Mouse (Mus musculus) forebrain, embryonic 16.5 days (tissue): ENCODE results near the gene 1700028P14Rik. TPM values are rescaled to one million over a fixed set of nuclear protein-coding genes. Genes with fewer than 3 reads are reported as not detected.
A peak's percentile ranks its signal among the peaks of the same experiment; 100 is the strongest.

Experiments
- ATAC-seq: fragments of 200-750 bp; cut with Nextera tagmentation; 2 replicates; pipeline ENCODE4 v1.8.0; 2017; ENCODE audit warnings: mild to moderate bottlenecking, moderate library complexity
- H3K27ac ChIP-seq: fragments of 300-500 bp; sonication (generic); 2 replicates; pipeline ENCODE4 v1.5.1; 2014; ENCODE audit warnings: low read length, control low read depth
- H3K27me3 ChIP-seq: fragments of 300-500 bp; sonication (generic); replicated peaks from 2 replicates; pipeline ENCODE4 v1.6.1; 2014; ENCODE audit warnings: low read length; ENCODE audit not compliant: control insufficient read depth, insufficient read depth
- H3K36me3 ChIP-seq: fragments of 300-500 bp; sonication (generic); 2 replicates; pipeline ENCODE4 v1.6.1; 2014; ENCODE audit not compliant: control insufficient read depth, insufficient read depth
- H3K4me1 ChIP-seq: fragments of 300-500 bp; sonication (generic); replicated peaks from 2 replicates; pipeline ENCODE4 v1.6.1; 2014; ENCODE audit warnings: low read length; ENCODE audit not compliant: control insufficient read depth, insufficient read depth
- H3K4me2 ChIP-seq: fragments of 300-500 bp; sonication (generic); 2 replicates; pipeline ENCODE4 v1.6.1; 2014; ENCODE audit warnings: mild to moderate bottlenecking, low read length, control low read depth
- H3K4me3 ChIP-seq: fragments of 300-500 bp; sonication (generic); replicated peaks from 2 replicates; pipeline ENCODE4 v1.5.1; 2014; ENCODE audit warnings: mild to moderate bottlenecking, low read length, control low read depth
- H3K9ac ChIP-seq: fragments of 300-500 bp; sonication (generic); replicated peaks from 2 replicates; pipeline ENCODE4 v1.6.1; 2014; ENCODE audit warnings: low read depth, low read length, control low read depth
- H3K9me3 ChIP-seq: fragments of 300-500 bp; sonication (generic); 2 replicates; pipeline ENCODE4 v1.6.1; 2016; ENCODE audit warnings: low read length; ENCODE audit not compliant: control insufficient read depth
- WGBS: fragments of 180-500 bp; shearing (Covaris S2); extraction: QIAGEN DNeasy Blood & Tissue Kit; methylation state at CpG from one replicate; pipeline ENCODE4 v1.1.7; 2014; 5-methylcytosine and 5-hydroxymethylcytosine counted together
- polyA plus RNA-seq: library from polyadenylated mRNA; unstranded; fragments of >200 nt; fragmentation: Nextera tagmentation; extraction: Ambion mirVana; gene quantifications from 2 replicates; pipeline ENCODE4 v1.2.1, GENCODE M21; 2015

1700028P14Rik gene
- polyA plus RNA-seq, 1 experiment from 2014 or later = 0.42 TPM

- 24% methylated on average over 5 of the region's 5 CpGs for WGBS
- no peak for ATAC-seq
- H3K9me3 ChIP-seq = no peaks in the 10 kb centered on the region
Observed at GRCm38 (mm10) chr19:23636786-23637185, 15.8 kb downstream of the 1700028P14Rik start.

GRCm38 (mm10) chr19:23631611-23632492 lies 20.8 kb downstream of the 1700028P14Rik start:
- ATAC-seq = peak; percentile 82
- Histone ChIP-seq H3K4me3 (no peak overlapping the region), H3K9me3 (no peaks in the 10 kb centered on the region), H3K27ac (no peak overlapping the region), H3K9ac (no peak overlapping the region), H3K27me3 (no peaks in the 10 kb centered on the region), H3K4me1 (no peaks in the 10 kb centered on the region), H3K4me2 (no peak overlapping the region), H3K36me3 (no peaks in the 10 kb centered on the region)
- 59% methylated on average over 11 of the region's 11 CpGs for WGBS

More at GRCm38 (mm10) chr19:23636786-23637185, 15.8 kb downstream of the 1700028P14Rik start:
- no peak overlapping the region for H3K4me3 ChIP-seq
- no peaks in the 10 kb centered on the region for H3K27me3 ChIP-seq
- no peaks in the 10 kb centered on the region for H3K36me3 ChIP-seq
- H3K9ac ChIP-seq = no peak overlapping the region
- H3K27ac ChIP-seq = no peak overlapping the region
- no peak overlapping the region for H3K4me2 ChIP-seq
- H3K4me1 ChIP-seq = no peaks in the 10 kb centered on the region

DNA sequence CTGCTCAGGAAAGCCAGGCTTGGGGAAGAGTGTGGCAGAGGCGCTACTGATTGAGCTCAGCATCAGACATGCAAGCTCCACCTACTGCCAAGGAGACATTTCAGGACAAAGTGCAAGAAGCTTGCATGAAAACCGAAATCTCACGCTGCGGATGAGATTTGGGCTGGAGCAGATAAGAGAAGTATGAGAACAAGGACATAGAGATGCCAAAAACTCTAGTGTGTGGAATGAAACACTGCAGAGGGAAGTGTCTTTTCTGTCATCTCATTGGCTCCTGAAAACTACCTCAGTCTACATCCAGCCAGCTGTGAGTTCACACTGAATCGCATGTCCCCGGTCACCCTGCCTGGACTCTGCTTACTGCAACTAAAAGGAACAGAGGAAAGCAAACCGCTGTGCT lies 38.3 kb downstream of the 1700028P14Rik start:
- Histone ChIP-seq H3K27ac (no peak overlapping the region), H3K27me3 (no peaks in the 10 kb centered on the region), H3K36me3 (no peaks in the 10 kb centered on the region), H3K4me1 (no peaks in the 10 kb centered on the region), H3K4me3 (no peak overlapping the region), H3K9ac (no peak overlapping the region), H3K9me3 (no peaks in the 10 kb centered on the region), H3K4me2 (no peak overlapping the region)
- ATAC-seq = no peak
- 89% methylated on average over 7 of the region's 7 CpGs for WGBS

- no peaks in the 10 kb centered on the region for H3K27me3 ChIP-seq
- H3K36me3 ChIP-seq = no peaks in the 10 kb centered on the region
- ATAC-seq = no peak
- no peak overlapping the region for H3K27ac ChIP-seq
- H3K9me3 ChIP-seq = no peaks in the 10 kb centered on the region
- peaks cover 3% of the 10 kb centered on the region; the same call in 1 of the 2 replicates for H3K4me1 ChIP-seq
- no peak overlapping the region for H3K4me2 ChIP-seq
- WGBS = 87% methylated on average over 4 of the region's 4 CpGs
- no peak overlapping the region for H3K9ac ChIP-seq
- no peak overlapping the region for H3K4me3 ChIP-seq
Observed at GRCm38 (mm10) chr19:23609724-23610123, 42.9 kb downstream of the 1700028P14Rik start.

GRCm38 (mm10) chr19:23607951-23608350 lies 44.7 kb downstream of the 1700028P14Rik start:
- Histone ChIP-seq H3K36me3 (no peaks in the 10 kb centered on the region), H3K9ac (no peak overlapping the region), H3K4me2 (no peak overlapping the region), H3K27me3 (no peaks in the 10 kb centered on the region), H3K4me1 (peaks cover 3% of the 10 kb centered on the region; the same call in 1 of the 2 replicates), H3K27ac (no peak overlapping the region), H3K4me3 (no peak overlapping the region), H3K9me3 (no peaks in the 10 kb centered on the region)
- 93% methylated on average over 2 of the region's 2 CpGs for WGBS
- no peak for ATAC-seq

- WGBS = 76% methylated on average over 3 of the region's 3 CpGs
- ATAC-seq = peak; percentile 72
- Histone ChIP-seq H3K4me1 (no peaks in the 10 kb centered on the region), H3K9me3 (no peaks in the 10 kb centered on the region), H3K36me3 (no peaks in the 10 kb centered on the region), H3K27ac (no peak overlapping the region), H3K4me3 (no peak overlapping the region), H3K9ac (no peak overlapping the region), H3K4me2 (no peak overlapping the region), H3K27me3 (no peaks in the 10 kb centered on the region)
Observed at GRCm38 (mm10) chr19:23594950-23595349, 57.7 kb downstream of the 1700028P14Rik start.

- no peak overlapping the region for H3K4me3 ChIP-seq
- H3K27me3 ChIP-seq = no peaks in the 10 kb centered on the region
- H3K9ac ChIP-seq = no peak overlapping the region
- H3K4me1 ChIP-seq = peaks cover 5% of the 10 kb centered on the region
- H3K4me2 ChIP-seq = peak overlapping the region; percentile 23; the same call in 1 of the 2 replicates
- WGBS = 38% methylated on average over 11 of the region's 11 CpGs
- ATAC-seq = peak; percentile 71
- no peak overlapping the region for H3K27ac ChIP-seq
- no peaks in the 10 kb centered on the region for H3K36me3 ChIP-seq
- 0 out of 2 replicates have a peak, but pooled peaks cover 4% of the 10 kb centered on the region for H3K9me3 ChIP-seq
Observed at GRCm38 (mm10) chr19:23578606-23579355, 73.8 kb downstream of the 1700028P14Rik start.

- H3K36me3 ChIP-seq = no peaks in the 10 kb centered on the region
- 51% methylated on average over 4 of the region's 4 CpGs for WGBS
- no peak overlapping the region for H3K27ac ChIP-seq
- H3K9ac ChIP-seq = no peak overlapping the region
- H3K4me1 ChIP-seq = peaks cover 5% of the 10 kb centered on the region
- H3K27me3 ChIP-seq = no peaks in the 10 kb centered on the region
- no peak overlapping the region for H3K4me2 ChIP-seq
- no peak for ATAC-seq
- 0 out of 2 replicates have a peak, but pooled peaks cover 4% of the 10 kb centered on the region for H3K9me3 ChIP-seq
- H3K4me3 ChIP-seq = no peak overlapping the region
Observed at GRCm38 (mm10) chr19:23576685-23577084, 75.9 kb downstream of the 1700028P14Rik start.

DNA sequence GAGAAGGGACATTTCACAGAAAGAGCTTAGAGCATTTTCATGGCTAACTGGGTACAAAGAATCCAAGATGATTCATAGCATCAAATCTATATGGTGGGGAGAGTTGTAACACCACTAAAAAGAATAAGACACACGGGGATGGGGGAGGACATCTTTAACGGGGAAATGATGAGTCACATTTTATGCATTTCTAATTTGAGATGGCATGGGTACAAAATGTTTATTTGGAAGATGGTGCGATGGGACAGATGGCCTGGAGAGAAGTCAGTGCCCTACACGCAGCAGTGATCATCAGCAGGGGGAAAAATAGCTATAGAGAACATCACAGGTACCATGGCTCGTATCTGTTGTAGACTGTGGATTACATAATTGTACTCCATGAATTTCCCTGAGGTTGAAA lies 88.9 kb downstream of the 1700028P14Rik start:
- H3K4me2 ChIP-seq = no peak overlapping the region
- no peaks in the 10 kb centered on the region for H3K27me3 ChIP-seq
- H3K9me3 ChIP-seq = no peaks in the 10 kb centered on the region
- H3K4me1 ChIP-seq = no peaks in the 10 kb centered on the region
- 70% methylated on average over 5 of the region's 5 CpGs for WGBS
- no peak overlapping the region for H3K9ac ChIP-seq
- no peak for ATAC-seq
- no peak overlapping the region for H3K4me3 ChIP-seq
- no peak overlapping the region for H3K27ac ChIP-seq
- no peaks in the 10 kb centered on the region for H3K36me3 ChIP-seq
